Mouse (Mus musculus) liver, embryonic 14.5 days (tissue): ENCODE measurements around the gene Muc13.

Experiments used
- CTCF ChIP-seq: IDR thresholded peaks from 2 replicates; pipeline ENCODE4 v1.5.1; 2016; ENCODE audit warnings: antibody characterized with exemption, low read depth, control low read depth
- EP300 ChIP-seq: IDR thresholded peaks from 2 replicates; pipeline ENCODE4 v1.6.1; 2016; ENCODE audit warnings: antibody characterized with exemption, low read depth

- no peak for TF ChIP-seq CTCF
- TF ChIP-seq EP300, result no peak
Measured at GRCm38 (mm10) chr16:33824603-33825002, 30.8 kb downstream of the Muc13 start.
